Mouse (Mus musculus): ENCODE results near the gene Bcam. TPM values are rescaled to one million over a fixed set of nuclear protein-coding genes. Genes with fewer than 3 reads are reported as not detected.

Bcam gene
- polyA plus RNA-seq, 1 experiment: 4.5 TPM

DNA sequence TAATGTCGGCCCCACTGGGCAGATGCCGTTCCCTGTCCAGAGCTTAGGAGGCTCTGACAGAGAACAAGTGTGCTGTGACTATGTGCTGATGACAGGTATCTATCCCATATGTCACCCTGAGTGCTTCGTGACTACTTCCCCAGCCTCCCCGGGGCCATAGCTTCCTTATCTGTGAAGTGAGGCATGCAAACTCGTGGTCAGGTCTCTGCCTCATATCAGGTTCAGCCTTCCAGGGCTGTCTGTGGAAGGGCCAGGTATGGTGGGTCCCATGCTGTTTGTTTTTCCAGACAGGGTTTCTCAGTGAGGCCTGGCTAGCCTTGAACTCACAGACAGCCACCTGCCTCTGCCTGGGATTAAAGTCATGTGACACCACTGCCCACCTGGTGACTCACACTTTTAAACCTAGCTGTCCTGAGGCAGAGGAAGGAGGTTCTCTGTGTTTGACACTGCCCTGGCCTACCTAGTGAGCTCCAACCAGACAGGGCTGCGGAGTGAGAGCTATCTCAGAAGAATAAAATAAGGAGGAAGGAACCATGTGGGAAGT, 42.8 kb upstream of the Bcam start:
- no peak for TF ChIP-seq POLR2A (IDR thresholded peaks at IDR 0.05; ENCODE audit: control insufficient read depth, low read depth, low read length)
- no peak for TF ChIP-seq CTCF (IDR thresholded peaks at IDR 0.05; ENCODE audit: control insufficient read depth, insufficient read depth, insufficient replicate concordance, low read depth, low read length)
- Histone ChIP-seq H3K4me3 (ENCODE audit: control insufficient read depth, low read depth, low read length) (no peak overlapping the region), H3K27me3 (ENCODE audit: control insufficient read depth, insufficient read depth, low read length) (no peaks in the 10 kb centered on the region)

DNA sequence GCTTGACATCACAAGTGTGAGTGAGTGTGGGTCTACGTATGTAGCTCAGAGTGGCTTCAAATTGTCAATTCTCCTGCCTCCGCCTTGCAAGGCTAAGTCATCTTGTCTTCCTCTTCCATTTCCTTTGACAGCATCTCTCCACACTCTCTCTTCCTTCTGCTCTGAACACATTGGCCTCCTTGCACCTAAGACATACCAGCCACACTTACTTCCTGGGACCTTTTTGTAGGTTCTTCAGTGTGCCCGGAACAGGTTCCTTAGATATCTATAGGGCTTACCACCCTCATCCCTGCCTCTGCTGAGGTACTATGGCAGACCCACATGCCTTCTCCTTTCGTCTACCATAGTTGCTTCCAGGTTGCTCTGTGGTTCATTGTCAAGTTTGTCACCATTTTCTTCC, 42.3 kb upstream of the Bcam start:
- peaks cover 52% of the 10 kb centered on the region for H3K4me1 ChIP-seq (ENCODE audit: control insufficient read depth, insufficient read depth, low read length)
- H3K27me3 ChIP-seq (ENCODE audit: control insufficient read depth, insufficient read depth, low read length): no peaks in the 10 kb centered on the region
- TF ChIP-seq POLR2A (IDR thresholded peaks at IDR 0.05; ENCODE audit: control insufficient read depth, low read depth, low read length) (no peak), CTCF (IDR thresholded peaks at IDR 0.05; ENCODE audit: control insufficient read depth, insufficient read depth, insufficient replicate concordance, low read depth, low read length) (no peak)
- H3K27ac ChIP-seq (ENCODE audit: control insufficient read depth, insufficient read depth, low read depth, low read length): no peak overlapping the region
- no peaks in the 10 kb centered on the region for H3K36me3 ChIP-seq (ENCODE audit: control insufficient read depth, insufficient read depth, low read length)
- no peak overlapping the region for H3K4me3 ChIP-seq (ENCODE audit: control insufficient read depth, low read depth, low read length)

More for the DNA sequence above, 42.8 kb upstream of the Bcam start:
- H3K27ac ChIP-seq (ENCODE audit: control insufficient read depth, insufficient read depth, low read depth, low read length): no peak overlapping the region
- no peaks in the 10 kb centered on the region for H3K36me3 ChIP-seq (ENCODE audit: control insufficient read depth, insufficient read depth, low read length)
- H3K4me1 ChIP-seq (ENCODE audit: control insufficient read depth, insufficient read depth, low read length): peaks cover 54% of the 10 kb centered on the region

DNA sequence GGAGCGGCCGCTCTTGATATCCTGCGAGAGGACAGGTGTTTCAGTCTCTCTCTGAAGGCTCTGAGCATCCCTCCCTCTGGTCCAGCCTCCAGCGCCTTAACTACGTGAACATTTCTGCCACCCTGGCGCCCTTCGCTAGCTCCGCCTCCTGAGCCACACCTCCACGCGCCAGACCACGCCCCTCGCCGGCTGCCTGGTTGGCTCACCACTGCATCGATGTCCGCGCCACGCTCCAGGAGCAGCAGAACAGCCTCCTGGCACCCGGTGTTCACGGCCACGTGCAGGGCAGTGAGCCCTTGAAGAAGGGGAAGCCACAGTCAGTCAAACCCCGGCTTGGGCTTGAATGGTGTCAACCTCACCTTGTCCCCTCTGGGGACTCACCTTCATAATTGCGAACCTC, 40.3 kb upstream of the Bcam start:
- TF ChIP-seq POLR2A (IDR thresholded peaks at IDR 0.05; ENCODE audit: control insufficient read depth, low read depth, low read length) (no peak), CTCF (IDR thresholded peaks at IDR 0.05; ENCODE audit: control insufficient read depth, insufficient read depth, insufficient replicate concordance, low read depth, low read length) (no peak)
- Histone ChIP-seq H3K27me3 (ENCODE audit: control insufficient read depth, insufficient read depth, low read length) (no peaks in the 10 kb centered on the region), H3K27ac (ENCODE audit: control insufficient read depth, insufficient read depth, low read depth, low read length) (no peak overlapping the region), H3K36me3 (ENCODE audit: control insufficient read depth, insufficient read depth, low read length) (no peaks in the 10 kb centered on the region), H3K4me3 (ENCODE audit: control insufficient read depth, low read depth, low read length) (peak overlapping the region; percentile 84), H3K4me1 (ENCODE audit: control insufficient read depth, insufficient read depth, low read length) (peaks cover 38% of the 10 kb centered on the region)

DNA sequence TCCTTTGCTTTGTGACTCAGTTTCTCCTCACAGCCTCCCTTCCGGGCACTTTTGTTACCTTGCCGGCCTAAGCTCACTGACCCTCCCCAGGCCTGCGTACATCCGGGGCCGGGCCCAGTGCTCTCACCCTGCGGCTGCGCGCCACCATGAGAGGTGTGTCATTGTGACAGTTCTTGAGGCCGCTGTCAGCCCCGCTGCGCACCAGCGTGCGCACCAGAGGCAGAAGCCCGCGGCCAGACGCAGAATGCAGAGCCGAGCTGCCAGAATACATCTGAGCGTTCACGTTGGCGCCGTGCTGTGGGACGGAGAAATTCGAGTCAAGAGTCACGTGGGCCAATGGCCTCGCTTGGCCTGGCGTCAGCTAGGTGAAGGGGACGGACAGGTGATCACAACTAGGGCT, 38.6 kb upstream of the Bcam start:
- no peak overlapping the region for H3K27ac ChIP-seq (ENCODE audit: control insufficient read depth, insufficient read depth, low read depth, low read length)
- H3K36me3 ChIP-seq (ENCODE audit: control insufficient read depth, insufficient read depth, low read length): no peaks in the 10 kb centered on the region
- H3K4me3 ChIP-seq (ENCODE audit: control insufficient read depth, low read depth, low read length): peak overlapping the region; percentile 84
- TF ChIP-seq POLR2A (IDR thresholded peaks at IDR 0.05; ENCODE audit: control insufficient read depth, low read depth, low read length): peak; percentile 21; the same call in 1 of the 2 replicates
- TF ChIP-seq CTCF (IDR thresholded peaks at IDR 0.05; ENCODE audit: control insufficient read depth, insufficient read depth, insufficient replicate concordance, low read depth, low read length): no peak
- H3K4me1 ChIP-seq (ENCODE audit: control insufficient read depth, insufficient read depth, low read length): peaks cover 30% of the 10 kb centered on the region
- no peaks in the 10 kb centered on the region for H3K27me3 ChIP-seq (ENCODE audit: control insufficient read depth, insufficient read depth, low read length)

DNA sequence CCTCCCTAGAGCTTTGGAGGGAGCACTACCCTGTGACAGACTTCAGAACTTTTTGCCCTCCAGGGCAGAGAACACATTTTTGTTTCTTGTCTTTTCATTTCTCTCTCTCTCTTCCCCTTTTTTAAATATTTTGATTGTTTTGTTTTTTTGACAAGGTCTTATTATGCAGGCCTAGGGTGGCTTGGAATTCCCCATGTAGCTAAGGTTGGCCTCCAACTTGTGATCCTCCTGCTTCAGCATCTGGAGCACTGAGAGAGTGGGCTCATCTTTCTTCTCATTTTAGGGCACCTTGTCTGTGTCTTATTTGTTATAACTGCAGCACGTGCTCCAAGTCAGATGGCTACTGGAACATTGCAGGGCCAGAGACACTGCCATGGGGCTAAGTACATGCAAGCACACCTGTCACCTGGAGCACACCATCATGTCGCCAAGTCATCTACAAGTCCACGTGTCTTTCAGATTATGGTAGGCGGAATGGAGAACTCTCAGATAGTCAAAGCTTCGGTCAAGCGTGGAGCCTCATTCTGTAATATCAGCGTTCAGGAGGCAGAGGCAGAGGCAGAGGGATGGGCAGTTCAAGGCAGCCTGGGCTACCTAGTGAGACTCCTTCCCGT, 35.6 kb upstream of the Bcam start:
- Histone ChIP-seq H3K4me3 (ENCODE audit: control insufficient read depth, low read depth, low read length) (no peak overlapping the region), H3K27ac (ENCODE audit: control insufficient read depth, insufficient read depth, low read depth, low read length) (no peak overlapping the region), H3K4me1 (ENCODE audit: control insufficient read depth, insufficient read depth, low read length) (peaks cover 19% of the 10 kb centered on the region), H3K27me3 (ENCODE audit: control insufficient read depth, insufficient read depth, low read length) (no peaks in the 10 kb centered on the region), H3K36me3 (ENCODE audit: control insufficient read depth, insufficient read depth, low read length) (no peaks in the 10 kb centered on the region)
- no peak for TF ChIP-seq CTCF (IDR thresholded peaks at IDR 0.05; ENCODE audit: control insufficient read depth, insufficient read depth, insufficient replicate concordance, low read depth, low read length)
- no peak for TF ChIP-seq POLR2A (IDR thresholded peaks at IDR 0.05; ENCODE audit: control insufficient read depth, low read depth, low read length)

DNA sequence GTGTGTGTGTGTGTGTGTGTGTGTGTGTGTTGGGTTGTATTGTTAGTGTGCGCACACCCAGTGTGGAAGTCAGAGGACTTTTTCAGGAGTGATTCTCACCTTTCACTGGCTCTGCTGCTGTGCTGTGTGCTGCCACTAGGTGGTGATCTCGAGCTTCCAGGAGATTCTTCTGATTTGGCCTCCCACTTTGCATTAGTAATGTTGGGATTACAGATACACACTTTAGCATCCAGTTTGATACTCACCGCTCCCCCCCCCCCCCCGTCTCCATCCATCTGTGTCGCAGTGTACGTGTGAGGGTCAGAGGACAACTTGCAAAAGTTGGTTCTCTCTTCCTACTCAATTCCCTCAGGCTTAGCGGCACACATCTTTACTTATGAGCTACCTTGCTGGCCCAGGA, 32.2 kb upstream of the Bcam start:
- TF ChIP-seq CTCF (IDR thresholded peaks at IDR 0.05; ENCODE audit: control insufficient read depth, insufficient read depth, insufficient replicate concordance, low read depth, low read length) (peak; percentile 88), POLR2A (IDR thresholded peaks at IDR 0.05; ENCODE audit: control insufficient read depth, low read depth, low read length) (no peak)
- no peak overlapping the region for H3K4me3 ChIP-seq (ENCODE audit: control insufficient read depth, low read depth, low read length)
- no peaks in the 10 kb centered on the region for H3K27me3 ChIP-seq (ENCODE audit: control insufficient read depth, insufficient read depth, low read length)
- no peaks in the 10 kb centered on the region for H3K4me1 ChIP-seq (ENCODE audit: control insufficient read depth, insufficient read depth, low read length)
- H3K36me3 ChIP-seq (ENCODE audit: control insufficient read depth, insufficient read depth, low read length): no peaks in the 10 kb centered on the region
- H3K27ac ChIP-seq (ENCODE audit: control insufficient read depth, insufficient read depth, low read depth, low read length): no peak overlapping the region

DNA sequence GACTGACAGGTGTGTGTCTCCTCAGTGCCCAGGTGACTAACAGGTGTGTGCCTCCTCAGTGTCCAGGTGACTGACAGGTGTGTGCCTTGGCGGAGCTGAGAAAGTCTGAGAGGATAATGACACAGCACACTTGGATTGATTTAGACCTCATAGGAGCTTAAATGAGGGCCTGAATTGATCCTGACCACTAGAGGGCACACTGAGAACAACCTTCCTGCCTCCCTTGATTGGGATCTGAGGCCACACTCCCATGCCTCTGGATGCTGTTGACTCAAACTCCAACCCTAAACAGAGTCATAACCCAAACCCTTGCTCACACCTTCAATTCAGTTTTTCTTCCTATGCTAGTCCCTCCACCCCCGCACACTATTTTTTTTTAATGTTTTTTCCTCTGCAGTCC, 29.9 kb upstream of the Bcam start:
- H3K27ac ChIP-seq (ENCODE audit: control insufficient read depth, insufficient read depth, low read depth, low read length): no peak overlapping the region
- TF ChIP-seq POLR2A (IDR thresholded peaks at IDR 0.05; ENCODE audit: control insufficient read depth, low read depth, low read length) (no peak), CTCF (IDR thresholded peaks at IDR 0.05; ENCODE audit: control insufficient read depth, insufficient read depth, insufficient replicate concordance, low read depth, low read length) (peak; percentile 59; the same call in 1 of the 2 replicates)
- no peaks in the 10 kb centered on the region for H3K36me3 ChIP-seq (ENCODE audit: control insufficient read depth, insufficient read depth, low read length)
- H3K4me1 ChIP-seq (ENCODE audit: control insufficient read depth, insufficient read depth, low read length): peaks cover 5% of the 10 kb centered on the region
- no peak overlapping the region for H3K4me3 ChIP-seq (ENCODE audit: control insufficient read depth, low read depth, low read length)
- no peaks in the 10 kb centered on the region; the same call in 1 of the 2 replicates for H3K27me3 ChIP-seq (ENCODE audit: control insufficient read depth, insufficient read depth, low read length)

Data from testis, adult 2 months (tissue).